Mouse (Mus musculus): ENCODE results near the gene Ccdc62. TPM values are rescaled to one million over a fixed set of nuclear protein-coding genes. Genes with fewer than 3 reads are reported as not detected.

Ccdc62 gene
- polyA plus RNA-seq, 1 experiment from 2014 or later = 7.1 TPM

Small RNA genes within 50 kb of the gene (microRNA-seq; reads per million reads assigned to microRNA genes)
- gene Mir7032 (ENCODE audit: borderline number of aligned reads) = not detected

Other genes with a start within 250 kb of the Ccdc62 start
- 22.8 and 27.6 TPM in 2 replicates for gene Clip1, start 246.1 kb upstream of the Ccdc62 start, polyA plus RNA-seq (2014; fragmentation: Nextera tagmentation; extraction: Ambion mirVana)
- gene Zcchc8, start 209.6 kb upstream of the Ccdc62 start, polyA plus RNA-seq (2014; fragmentation: Nextera tagmentation; extraction: Ambion mirVana) = 89.3 and 92.1 TPM in 2 replicates
- 102 and 109 TPM in 2 replicates for gene Rsrc2, start 181.3 kb upstream of the Ccdc62 start, polyA plus RNA-seq (2014; fragmentation: Nextera tagmentation; extraction: Ambion mirVana)
- gene Kntc1, start 181.0 kb upstream of the Ccdc62 start, polyA plus RNA-seq (2014; fragmentation: Nextera tagmentation; extraction: Ambion mirVana) = 51.8 and 52.6 TPM in 2 replicates
- not detected in 2 replicates for gene Hcar2, start 65.2 kb upstream of the Ccdc62 start, polyA plus RNA-seq (2014; fragmentation: Nextera tagmentation; extraction: Ambion mirVana)
- gene Hcar1, start 50.7 kb upstream of the Ccdc62 start, polyA plus RNA-seq (2014; fragmentation: Nextera tagmentation; extraction: Ambion mirVana) = 0.10 and 0.19 TPM in 2 replicates
- gene Denr, start 23.5 kb upstream of the Ccdc62 start, polyA plus RNA-seq (2014; fragmentation: Nextera tagmentation; extraction: Ambion mirVana) = 153 and 156 TPM in 2 replicates
- gene Gm43518, start 3.3 kb upstream of the Ccdc62 start, polyA plus RNA-seq (2014; fragmentation: Nextera tagmentation; extraction: Ambion mirVana) = 2.8 TPM in 2 replicates
- gene Hip1r, start 42.9 kb downstream of the Ccdc62 start, polyA plus RNA-seq (2014; fragmentation: Nextera tagmentation; extraction: Ambion mirVana) = 20.2 and 20.6 TPM in 2 replicates
- 31.3 TPM in 2 replicates for gene Vps37b, start 101.6 kb downstream of the Ccdc62 start, polyA plus RNA-seq (2014; fragmentation: Nextera tagmentation; extraction: Ambion mirVana)
- gene Abcb9, start 165.1 kb downstream of the Ccdc62 start, polyA plus RNA-seq (2014; fragmentation: Nextera tagmentation; extraction: Ambion mirVana) = 4.1 and 4.8 TPM in 2 replicates
- 23.3 and 29.0 TPM in 2 replicates for gene Ogfod2, start 181.6 kb downstream of the Ccdc62 start, polyA plus RNA-seq (2014; fragmentation: Nextera tagmentation; extraction: Ambion mirVana)
- 122 and 138 TPM in 2 replicates for gene Arl6ip4, start 185.4 kb downstream of the Ccdc62 start, polyA plus RNA-seq (2014; fragmentation: Nextera tagmentation; extraction: Ambion mirVana)